Mouse (Mus musculus) left cerebral cortex, postnatal 4 days (tissue): ENCODE measurements around the gene Gm3468. TPM values are rescaled to one million over a fixed set of nuclear protein-coding genes. Genes with fewer than 3 reads are reported as not detected.
"Not testable (repeated sequence)": the region's sequence is repeated elsewhere in the genome, so short reads cannot be mapped to it uniquely, and the experiment has no call there.

Experiments used
- DNase-seq: peaks from one replicate; pipeline ENCODE4 v3.0.0-alpha.2; 2022
- intact Hi-C: fragments of 180-260 bp; cut with DNase I; formaldehyde crosslinking; loops from one replicate; pipeline ENCODE4 v1.15.1; 2025
- total RNA-seq, 2 experiments: library from RNA; stranded (reverse); gene quantifications; 2 replicates each; pipeline ENCODE4 v1.2.3; 2021

Gm3468 gene
- total RNA-seq, result 1 to 10 TPM; 5.1 to 5.6 TPM

DNA sequence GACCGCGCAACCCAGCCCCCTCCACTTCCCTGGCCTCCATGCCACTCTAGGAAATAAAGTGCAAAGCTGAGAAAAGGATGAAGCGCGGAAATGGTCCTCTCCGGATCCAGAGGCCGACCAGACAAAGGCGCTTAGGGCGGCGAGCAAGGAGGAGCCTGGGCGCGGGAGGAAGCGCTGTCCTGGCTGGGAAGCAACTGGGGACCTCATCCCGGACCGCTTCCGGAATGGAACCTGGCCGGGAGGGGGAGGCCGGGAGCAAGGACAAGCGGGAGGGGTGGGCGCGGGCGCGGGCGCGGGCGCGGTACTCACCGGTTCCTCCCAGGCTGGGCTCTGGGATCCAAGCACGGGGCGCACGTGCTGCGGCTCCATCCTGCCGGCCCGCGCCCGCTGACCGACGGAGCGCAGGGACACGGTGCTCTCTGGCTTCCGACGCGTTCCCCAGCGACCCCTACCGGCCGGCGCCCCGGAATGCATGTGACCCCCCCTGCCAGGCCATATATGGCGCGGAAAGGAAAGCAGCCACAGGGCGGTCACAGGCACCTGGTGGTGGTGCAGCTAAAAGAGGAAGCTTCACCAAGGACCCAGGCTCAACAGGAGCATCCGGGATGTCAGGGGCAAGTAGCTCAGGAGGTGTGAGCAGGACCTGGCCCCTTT is at the start of gene Gm3468:
Gm3468 (minus strand) TSS at position 394 of the 654 bp plus-strand sequence.
- DNase-seq, result peak; percentile 69
- intact Hi-C loops, result not testable (repeated sequence)

DNA sequence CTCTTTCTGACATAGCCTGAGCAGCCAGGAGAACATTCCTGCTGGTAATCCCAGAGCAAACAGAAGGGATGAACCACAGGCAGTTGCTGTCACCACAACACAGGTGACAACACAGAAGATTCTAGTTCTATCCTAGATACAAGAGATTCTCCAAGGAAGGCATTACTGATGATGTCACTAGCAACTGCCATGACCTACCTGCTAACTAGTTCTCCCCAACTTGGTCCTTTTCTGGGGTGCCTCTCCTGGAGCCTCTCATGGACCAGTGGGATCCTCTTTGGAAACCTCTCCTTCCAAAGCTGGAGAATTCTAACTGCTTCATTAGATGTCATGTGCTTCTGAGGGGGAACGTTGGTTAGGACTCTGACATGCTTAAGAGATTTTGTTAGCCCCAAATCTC is 17.2 kb upstream of the Gm3468 start, which contains the start of gene Gm3476:
Gm3476 (minus strand) TSS at position 101 of the 400 bp plus-strand sequence.
- intact Hi-C loops, result not testable (repeated sequence)

DNA sequence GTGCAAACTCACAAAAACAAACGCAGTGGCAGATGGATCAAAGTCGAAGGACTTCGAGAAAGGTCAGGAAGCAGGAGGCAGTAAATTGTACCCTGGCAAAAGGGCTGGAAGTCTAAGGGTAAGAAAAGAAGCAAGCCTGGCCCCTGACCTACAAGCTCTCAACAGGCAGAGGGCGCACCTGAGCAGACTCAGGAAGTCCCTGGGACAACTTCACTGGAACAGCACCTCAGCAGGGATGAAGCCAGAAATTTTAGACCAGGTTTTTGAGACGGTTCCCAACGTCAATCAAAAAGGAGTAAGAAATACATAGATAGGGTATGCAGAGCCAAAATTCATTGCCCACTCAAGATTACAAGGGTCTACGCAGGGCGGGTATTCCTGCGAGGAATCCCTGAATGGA is 965 bp downstream of the Gm3468 start:
- DNase-seq, intact Hi-C loops: not testable (repeated sequence)

More for the DNA sequence above, 17.2 kb upstream of the Gm3468 start, which contains the start of gene Gm3476:
- DNase-seq, result not testable (repeated sequence)

DNA sequence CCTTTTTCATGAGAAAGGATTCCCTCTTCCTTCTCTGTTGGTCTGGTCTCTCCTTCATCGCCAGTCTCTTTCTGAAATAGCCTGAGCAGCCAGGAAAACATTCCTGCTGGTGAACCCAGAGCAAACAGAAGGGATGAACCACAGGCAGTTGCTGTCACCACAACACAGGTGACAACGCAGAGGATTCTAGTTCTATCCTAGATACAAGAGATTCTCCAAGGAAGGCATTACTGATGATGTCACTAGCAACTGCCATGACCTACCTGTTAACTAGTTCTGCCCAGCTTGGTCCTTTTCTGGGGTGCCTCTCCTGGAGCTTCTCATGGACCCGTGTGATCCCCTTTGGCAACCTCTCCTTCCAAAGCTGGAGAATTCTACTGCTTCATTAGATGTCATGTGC is 14.6 kb downstream of the Gm3468 start, which contains the start of gene Gm8206:
Gm8206 (minus strand) TSS at position 101 of the 400 bp plus-strand sequence.
- intact Hi-C loops, DNase-seq: not testable (repeated sequence)

DNA sequence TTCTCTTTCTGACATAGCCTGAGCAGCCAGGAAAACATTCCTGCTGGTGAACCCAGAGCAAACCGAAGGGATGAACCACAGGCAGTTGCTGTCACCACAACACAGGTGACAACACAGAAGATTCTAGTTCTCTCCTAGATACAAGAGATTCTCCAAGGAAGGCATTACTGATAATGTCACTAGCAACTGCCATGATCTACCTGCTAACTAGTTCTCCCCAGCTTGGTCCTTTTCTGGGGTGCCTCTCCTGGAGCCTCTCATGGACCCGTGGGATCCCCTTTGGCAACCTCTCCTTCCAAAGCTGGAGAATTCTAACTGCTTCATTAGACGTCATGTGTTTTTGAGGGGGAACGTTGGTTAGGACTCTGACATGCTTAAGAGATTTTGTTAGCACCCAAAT is 50.3 kb downstream of the Gm3468 start, which contains the start of gene Gm6337:
Gm6337 (minus strand) TSS at position 101 of the 400 bp plus-strand sequence.
- DNase-seq, intact Hi-C loops: not testable (repeated sequence)

Other genes starting within 250 kb of the Gm3468 start
- 1 to 10 TPM; 2.2 to 2.9 TPM for gene Gm8237, start 228.3 kb downstream of the Gm3468 start, total RNA-seq
- 1 to 10 TPM; 1.9 to 2.0 TPM for gene Gm3248, start 146.9 kb downstream of the Gm3468 start, total RNA-seq
- gene Gm3453, start 129.5 kb downstream of the Gm3468 start, total RNA-seq, result under 1 TPM; 0.66 to 0.80 TPM
- gene Gm6337, start 50.4 kb downstream of the Gm3468 start, total RNA-seq, result under 1 TPM in 1 of 2 experiments, not detected in 1; 0.28 TPM
- gene Gm8206, start 14.7 kb downstream of the Gm3468 start, total RNA-seq, result 1 to 10 TPM; 1.5 to 1.7 TPM
- gene Gm3476, start 17.1 kb upstream of the Gm3468 start, total RNA-seq, result not detected
- gene Gm21560, start 110.6 kb upstream of the Gm3468 start, total RNA-seq, result 1 to 10 TPM; 2.6 to 3.1 TPM
- 10 to 100 TPM; 12.4 to 14.6 TPM for gene Gm3411, start 178.6 kb upstream of the Gm3468 start, total RNA-seq
- gene Gm21103, start 196.2 kb upstream of the Gm3468 start, total RNA-seq, result not detected
- gene Gm3618, start 235.0 kb upstream of the Gm3468 start, total RNA-seq, result not detected